Mouse (Mus musculus) C2C12 (cell line): Measurements from ENCODE around the gene Raf1. TPM values are rescaled to one million over a fixed set of nuclear protein-coding genes. Genes with fewer than 3 reads are reported as not detected.

ENCODE experiments used
- H3K27me3 ChIP-seq: one replicate; pipeline ENCODE4 v1.6.1; 2011; ENCODE audit not compliant: control insufficient read depth, insufficient read depth, insufficient read length
- H3K36me3 ChIP-seq: one replicate; pipeline ENCODE4 v1.6.1; 2011; ENCODE audit not compliant: control insufficient read depth, insufficient read depth
- H3K4me3 ChIP-seq: one replicate; pipeline ENCODE4 v1.5.1; 2011; ENCODE audit warnings: mild to moderate bottlenecking, control low read depth; ENCODE audit not compliant: poor library complexity, insufficient read depth, severe bottlenecking
- H3K79me2 ChIP-seq: one replicate; pipeline ENCODE4 v1.6.1; 2011; ENCODE audit not compliant: control insufficient read depth, insufficient read depth
- H3K79me3 ChIP-seq: one replicate; pipeline ENCODE4 v1.6.1; 2011; ENCODE audit warnings: low read depth, control low read depth
- H3ac ChIP-seq: one replicate; pipeline ENCODE3; 2011; ENCODE audit warnings: low read depth; ENCODE audit not compliant: control insufficient read depth, insufficient read length
- CEBPB ChIP-seq: IDR thresholded peaks from one replicate; pipeline ENCODE4 v1.6.1; 2011; ENCODE audit warnings: low read depth, mild to moderate bottlenecking, control low read depth, moderate library complexity
- CTCF ChIP-seq: IDR thresholded peaks from one replicate; pipeline ENCODE4 v1.5.1; 2011; ENCODE audit not compliant: control insufficient read depth, insufficient read depth, insufficient read length
- FOSL1 ChIP-seq: IDR thresholded peaks from one replicate; pipeline ENCODE4 v1.8.0; 2011; ENCODE audit warnings: mild to moderate bottlenecking, low read length; ENCODE audit not compliant: poor library complexity, insufficient read depth, severe bottlenecking
- MAX ChIP-seq: IDR thresholded peaks from one replicate; pipeline ENCODE4 v1.6.1; 2011; ENCODE audit warnings: mild to moderate bottlenecking, control low read depth
- MYOD1 ChIP-seq: IDR thresholded peaks from one replicate; pipeline ENCODE4 v1.6.1; 2011; ENCODE audit warnings: low read depth; ENCODE audit not compliant: control insufficient read depth, insufficient read length
- MYOG ChIP-seq: IDR thresholded peaks from one replicate; pipeline ENCODE4 v1.6.1; 2011; ENCODE audit not compliant: control insufficient read depth, insufficient read length; ENCODE audit errors: extremely low read depth
- USF1 ChIP-seq: IDR thresholded peaks from one replicate; pipeline ENCODE4 v1.6.1; 2011; ENCODE audit warnings: low read depth, mild to moderate bottlenecking, control low read depth, moderate library complexity
- polyA plus RNA-seq: library from polyadenylated mRNA; unstranded; fragments of >200 nt; fragmentation: generic; extraction: Trizol; gene quantifications from one replicate; pipeline ENCODE4 v1.2.1, GENCODE M21; 2012; ENCODE audit warnings: missing spikeins

Raf1 gene
- polyA plus RNA-seq, 1 experiment = 61.8 TPM

DNA sequence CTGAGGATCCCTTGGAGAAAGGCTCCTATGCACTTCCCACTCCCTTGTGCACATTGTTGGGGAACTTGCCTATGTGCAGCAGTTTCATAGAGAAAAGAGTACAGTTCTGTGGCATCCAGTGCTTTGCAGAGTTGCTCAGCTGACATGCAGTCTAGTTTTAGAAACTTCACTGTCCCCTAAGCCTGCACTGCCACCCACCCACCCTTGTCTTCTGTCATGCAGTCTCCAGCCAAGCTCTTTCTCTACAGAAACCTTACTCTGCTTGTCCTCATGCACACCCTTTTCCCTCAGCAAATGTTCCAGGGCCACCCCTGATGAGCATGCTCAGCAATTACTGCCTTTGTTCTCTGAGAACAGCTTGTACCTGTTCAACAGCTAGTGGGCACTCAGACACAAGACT is 62.6 kb downstream of the Raf1 start:
- peaks cover 74% of the 10 kb centered on the region for H3K36me3 ChIP-seq
- no peaks in the 10 kb centered on the region for H3K79me2 ChIP-seq
- no peak overlapping the region for H3ac ChIP-seq
- H3K79me3 ChIP-seq = peaks cover 2% of the 10 kb centered on the region
- TF ChIP-seq MAX = no peak
- H3K4me3 ChIP-seq = no peak overlapping the region
- no peaks in the 10 kb centered on the region for H3K27me3 ChIP-seq

DNA sequence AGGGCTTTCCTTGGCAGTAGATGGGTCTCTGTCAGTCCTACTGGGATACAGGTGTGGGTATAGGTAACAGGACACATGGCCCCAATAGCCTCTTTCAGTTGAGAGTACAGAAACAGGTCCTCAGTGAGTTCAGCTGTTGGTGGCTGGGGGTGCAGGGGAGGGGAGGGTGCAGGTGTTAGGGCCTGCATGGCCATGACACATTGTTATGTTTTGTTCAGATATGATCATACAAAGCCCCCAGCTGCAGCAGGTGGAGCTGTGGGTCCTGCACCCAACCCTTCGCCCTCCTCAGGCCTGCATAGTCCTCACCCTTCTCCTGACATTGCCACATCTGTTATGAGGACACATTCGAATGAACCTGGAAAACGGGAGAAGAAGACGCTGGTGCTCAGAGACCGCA is 66.1 kb downstream of the Raf1 start:
- Histone ChIP-seq H3K27me3 (no peaks in the 10 kb centered on the region), H3K36me3 (peaks cover 40% of the 10 kb centered on the region), H3K79me2 (peaks cover 26% of the 10 kb centered on the region), H3ac (no peak overlapping the region), H3K4me3 (no peak overlapping the region), H3K79me3 (peaks cover 3% of the 10 kb centered on the region)
- TF ChIP-seq USF1 = no peak
- no peak for TF ChIP-seq CTCF
- no peak for TF ChIP-seq MYOG
- TF ChIP-seq MAX = no peak
- no peak for TF ChIP-seq FOSL1
- TF ChIP-seq MYOD1 = no peak
- TF ChIP-seq CEBPB = no peak

DNA sequence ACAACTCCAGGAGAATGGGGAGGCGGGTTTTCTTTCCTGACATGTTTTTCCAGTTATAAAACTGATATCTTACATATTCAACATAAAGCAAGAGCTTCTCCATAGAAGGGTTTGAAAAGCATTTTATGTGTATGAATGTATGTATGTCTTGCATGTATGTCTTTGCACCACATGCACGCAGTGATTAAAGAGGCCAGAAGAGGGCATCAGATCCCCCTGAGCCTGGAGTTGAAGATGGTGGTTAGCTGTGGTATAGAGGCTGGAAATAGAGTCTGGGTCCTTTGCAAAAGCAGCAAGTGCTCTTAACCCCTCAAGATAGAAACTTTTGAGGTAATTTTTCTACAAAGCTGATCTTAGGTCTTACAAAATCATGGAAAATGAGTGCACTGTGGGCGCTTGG is 67.3 kb downstream of the Raf1 start:
- Histone ChIP-seq H3K4me3 (no peak overlapping the region), H3K79me3 (peaks cover 3% of the 10 kb centered on the region), H3K79me2 (peaks cover 27% of the 10 kb centered on the region), H3ac (no peak overlapping the region), H3K27me3 (no peaks in the 10 kb centered on the region), H3K36me3 (peaks cover 31% of the 10 kb centered on the region)
- TF ChIP-seq MAX (no peak), USF1 (no peak), CTCF (no peak), MYOD1 (no peak), FOSL1 (no peak), MYOG (no peak), CEBPB (no peak)

DNA sequence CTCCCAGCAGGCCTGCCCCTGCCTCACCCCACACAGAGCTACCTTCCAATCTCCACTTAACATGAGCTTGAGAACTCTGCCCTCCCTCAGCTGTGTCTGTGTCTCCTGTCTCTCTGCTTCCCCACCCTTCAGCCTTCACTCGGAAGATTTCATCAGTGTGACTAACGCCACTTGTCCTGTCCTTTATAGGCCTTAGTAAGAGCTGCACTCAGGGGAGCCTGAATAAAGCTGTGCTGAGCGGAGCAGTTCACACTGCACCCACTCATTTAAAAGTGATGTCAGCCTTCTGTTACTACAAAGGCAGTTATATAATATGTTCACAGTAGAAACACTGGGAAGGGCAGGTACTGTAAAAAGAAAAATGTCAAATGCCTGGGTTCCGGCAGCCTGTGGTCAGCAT is 69.0 kb downstream of the Raf1 start:
- H3K4me3 ChIP-seq = no peak overlapping the region
- TF ChIP-seq MYOD1 (no peak), CEBPB (no peak)
- H3K79me2 ChIP-seq = peaks cover 41% of the 10 kb centered on the region

DNA sequence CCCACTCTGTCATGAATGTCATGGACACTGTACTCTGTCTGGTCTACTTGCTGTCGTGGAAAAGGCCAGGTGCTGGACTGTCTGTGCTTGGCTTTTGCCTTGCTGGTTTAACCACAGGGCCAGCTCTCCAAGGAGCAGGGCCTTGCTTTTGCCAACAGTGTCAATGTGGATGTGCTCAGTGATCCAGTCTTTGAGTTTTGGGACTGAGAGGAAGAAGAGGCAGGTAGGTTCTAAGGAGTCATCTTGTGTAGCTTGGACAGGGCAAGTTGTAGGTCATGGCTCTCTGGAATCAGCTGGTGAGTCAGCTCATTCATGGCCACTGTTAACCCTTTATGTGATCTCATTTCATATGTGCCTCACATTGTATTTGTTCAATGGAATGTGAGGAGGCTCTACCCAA is 70.0 kb downstream of the Raf1 start:
- Histone ChIP-seq H3ac (no peak overlapping the region), H3K27me3 (no peaks in the 10 kb centered on the region), H3K79me3 (peaks cover 15% of the 10 kb centered on the region), H3K79me2 (peaks cover 45% of the 10 kb centered on the region), H3K36me3 (peaks cover 11% of the 10 kb centered on the region), H3K4me3 (no peak overlapping the region)
- no peak for TF ChIP-seq MYOD1
- no peak for TF ChIP-seq FOSL1
- TF ChIP-seq MAX = no peak
- TF ChIP-seq CTCF = no peak
- no peak for TF ChIP-seq CEBPB
- no peak for TF ChIP-seq USF1
- TF ChIP-seq MYOG = no peak

More for the DNA sequence above, 69.0 kb downstream of the Raf1 start:
- H3ac ChIP-seq = no peak overlapping the region
- H3K27me3 ChIP-seq = no peaks in the 10 kb centered on the region
- peaks cover 13% of the 10 kb centered on the region for H3K79me3 ChIP-seq
- peaks cover 16% of the 10 kb centered on the region for H3K36me3 ChIP-seq

DNA sequence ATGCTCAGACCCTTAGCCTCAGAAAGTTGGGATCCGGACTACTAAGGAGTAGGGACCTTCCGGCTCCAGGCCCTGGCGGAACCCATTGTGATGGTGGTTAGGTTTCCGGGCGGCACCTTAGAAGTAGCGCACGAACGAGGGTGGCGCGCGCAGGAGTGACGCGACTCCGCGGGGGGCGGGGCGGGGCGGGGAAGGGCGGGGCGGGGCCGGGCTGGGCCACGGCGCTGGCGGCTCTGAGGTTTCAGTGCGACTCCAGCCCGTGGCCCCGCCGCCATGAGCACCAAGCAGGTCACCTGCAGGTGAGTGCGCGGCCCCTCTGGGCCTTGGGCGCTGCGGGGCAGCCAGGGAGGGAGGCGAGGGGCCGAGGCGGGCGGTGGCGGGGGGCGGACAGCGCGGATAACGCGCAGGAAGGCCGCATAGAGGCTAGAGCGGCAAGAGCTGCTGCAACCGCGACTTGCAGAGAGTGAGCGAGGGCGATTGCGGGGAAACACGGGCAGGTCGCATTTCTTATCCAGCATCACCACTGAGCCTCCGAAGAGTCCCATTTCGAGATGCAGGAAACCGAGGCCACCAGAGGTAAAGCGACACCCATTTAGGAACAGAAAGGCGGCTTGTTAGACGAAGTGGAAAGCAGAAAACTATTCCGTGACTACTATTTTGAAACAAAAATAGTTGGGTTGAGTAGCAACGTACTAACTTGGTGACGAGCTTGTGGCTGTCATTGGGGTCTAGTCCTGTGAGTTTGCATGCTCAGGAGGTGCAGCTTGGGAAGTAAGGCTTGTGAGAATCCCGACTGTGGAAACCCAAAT is 74.5 kb downstream of the Raf1 start, which contains the start of gene Mkrn2:
Gene Mkrn2, plus strand, starts transcription at position 188 of the 809 bp plus-strand sequence.
- Histone ChIP-seq H3K36me3 (no peaks in the 10 kb centered on the region), H3ac (peak within 1 kb of the TSS; percentile 88), H3K79me2 (peaks cover 34% of the 10 kb centered on the region), H3K4me3 (peak within 1 kb of the TSS; percentile 78), H3K79me3 (peaks cover 15% of the 10 kb centered on the region), H3K27me3 (no peaks in the 10 kb centered on the region)
- TF ChIP-seq MYOG (no peak), MYOD1 (no peak), FOSL1 (no peak), MAX (no peak), CEBPB (no peak), USF1 (no peak), CTCF (no peak)
